Mouse (Mus musculus) stomach, embryonic 15.5 days (tissue): Measurements from ENCODE around the gene Hoxd10. TPM values are rescaled to one million over a fixed set of nuclear protein-coding genes. Genes with fewer than 3 reads are reported as not detected.
A peak's percentile ranks its signal among the peaks of the same experiment; 100 is the strongest.

Experiments used
- ATAC-seq: fragments of 200-750 bp; cut with Nextera tagmentation; 2 replicates; pipeline ENCODE4 v1.8.0; 2017; ENCODE audit warnings: low read depth, moderate number of reproducible peaks, moderate TSS enrichment; ENCODE audit not compliant: insufficient read depth, low FRiP score
- H3K27ac ChIP-seq: fragments of 300-500 bp; sonication (generic); 2 replicates; pipeline ENCODE4 v1.5.1; 2015; ENCODE audit warnings: mild to moderate bottlenecking, inconsistent platforms
- H3K27me3 ChIP-seq: fragments of 300-500 bp; sonication (generic); replicated peaks from 2 replicates; pipeline ENCODE4 v1.6.1; 2015; ENCODE audit warnings: inconsistent platforms
- H3K36me3 ChIP-seq: fragments of 300-500 bp; sonication (generic); 2 replicates; pipeline ENCODE4 v1.6.1; 2015; ENCODE audit warnings: inconsistent platforms
- H3K4me1 ChIP-seq: fragments of 300-500 bp; sonication (generic); 2 replicates; pipeline ENCODE4 v1.6.1; 2015; ENCODE audit warnings: inconsistent platforms
- H3K4me2 ChIP-seq: fragments of 300-500 bp; sonication (generic); 2 replicates; pipeline ENCODE4 v1.6.1; 2015; ENCODE audit warnings: mild to moderate bottlenecking, inconsistent platforms
- H3K4me3 ChIP-seq: fragments of 300-500 bp; sonication (generic); replicated peaks from 2 replicates; pipeline ENCODE4 v1.5.1; 2015; ENCODE audit warnings: inconsistent platforms
- H3K9ac ChIP-seq: fragments of 300-500 bp; sonication (generic); 2 replicates; pipeline ENCODE4 v1.6.1; 2015; ENCODE audit warnings: inconsistent platforms
- H3K9me3 ChIP-seq: fragments of 300-500 bp; sonication (generic); 2 replicates; pipeline ENCODE4 v1.6.1; 2016; ENCODE audit warnings: inconsistent platforms
- WGBS: fragments of 180-500 bp; shearing (Covaris S2); methylation state at CpG from one replicate; pipeline ENCODE4 v1.1.7; 2015; 5-methylcytosine and 5-hydroxymethylcytosine counted together
- polyA plus RNA-seq: library from polyadenylated mRNA; unstranded; fragments of >200 nt; fragmentation: Nextera tagmentation; extraction: Ambion mirVana; gene quantifications from 2 replicates; pipeline ENCODE4 v1.2.1, GENCODE M21; 2015

The Hoxd10 gene
- polyA plus RNA-seq, 1 experiment from 2014 or later: 2.4 TPM

GRCm38 (mm10) chr2:74695383-74695782, 3.7 kb downstream of the Hoxd10 start:
- no peaks in the 10 kb centered on the region for H3K36me3 ChIP-seq
- peaks cover 16% of the 10 kb centered on the region for H3K4me1 ChIP-seq
- no peak overlapping the region for H3K27ac ChIP-seq
- H3K27me3 ChIP-seq: peaks cover 98% of the 10 kb centered on the region
- ATAC-seq: no peak
- no peak overlapping the region for H3K9ac ChIP-seq
- H3K4me2 ChIP-seq: no peak overlapping the region
- no peaks in the 10 kb centered on the region for H3K9me3 ChIP-seq
- H3K4me3 ChIP-seq: no peak overlapping the region
- 26% methylated on average over 1 of the region's 1 CpGs for WGBS

- Histone ChIP-seq H3K4me3 (no peak overlapping the region), H3K27me3 (peaks cover 100% of the 10 kb centered on the region), H3K36me3 (no peaks in the 10 kb centered on the region), H3K4me1 (peaks cover 16% of the 10 kb centered on the region), H3K9me3 (no peaks in the 10 kb centered on the region), H3K9ac (no peak overlapping the region), H3K4me2 (no peak overlapping the region), H3K27ac (no peak overlapping the region)
- ATAC-seq: no peak
- 3% methylated on average over 7 of the region's 7 CpGs for WGBS
Measured at GRCm38 (mm10) chr2:74695813-74696430, 4.2 kb downstream of the Hoxd10 start.

DNA sequence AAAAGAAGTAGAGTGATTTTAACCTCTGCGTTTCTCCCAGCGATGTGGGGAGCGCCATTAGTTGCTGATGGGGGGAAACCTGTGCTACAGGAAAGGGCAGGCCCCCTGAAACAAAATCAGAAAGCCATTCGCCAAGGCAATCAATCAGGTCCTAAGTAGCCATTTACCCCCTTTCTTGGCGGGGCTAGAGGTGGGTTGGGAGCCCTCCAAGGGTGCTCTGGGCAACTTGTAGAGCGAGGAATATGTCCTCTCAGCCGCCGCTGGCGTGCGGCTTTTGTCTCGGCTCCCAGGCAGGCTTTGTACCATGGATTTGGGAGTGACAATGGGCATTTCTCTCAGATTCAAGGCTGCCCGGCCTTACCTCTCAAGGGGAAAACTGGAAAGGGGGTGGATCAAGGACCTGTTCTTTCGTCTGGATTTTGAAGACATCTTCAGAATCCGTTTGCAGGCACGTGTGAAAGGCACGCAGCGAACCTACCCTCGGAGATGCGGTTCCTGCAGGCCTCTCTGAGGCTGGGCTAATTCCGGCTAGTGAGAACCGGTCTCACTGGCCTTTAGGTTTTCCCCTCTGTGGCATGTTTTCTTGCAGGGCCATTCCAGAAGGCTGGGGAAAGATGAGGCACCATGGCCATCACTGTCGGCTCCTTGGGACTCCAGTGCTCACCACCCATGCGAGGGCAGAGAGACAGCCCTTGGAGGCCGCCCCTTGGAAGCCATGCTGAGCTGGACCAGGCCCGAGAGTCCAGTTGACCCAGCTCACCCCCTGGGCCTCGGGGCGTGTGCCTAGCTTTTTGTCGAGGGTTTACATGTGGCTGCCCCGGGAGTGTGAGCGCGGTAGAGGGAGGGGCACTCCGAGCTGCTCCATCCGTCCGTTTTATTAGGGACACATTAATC, 5.0 kb downstream of the Hoxd10 start:
- H3K9ac ChIP-seq: no peak overlapping the region
- H3K4me1 ChIP-seq: peaks cover 12% of the 10 kb centered on the region
- H3K4me3 ChIP-seq: no peak overlapping the region
- H3K9me3 ChIP-seq: no peaks in the 10 kb centered on the region
- H3K27ac ChIP-seq: no peak overlapping the region
- ATAC-seq: no peak
- H3K4me2 ChIP-seq: no peak overlapping the region
- H3K36me3 ChIP-seq: no peaks in the 10 kb centered on the region
- WGBS: 2% methylated on average over 34 of the region's 34 CpGs
- H3K27me3 ChIP-seq: peaks cover 97% of the 10 kb centered on the region

DNA sequence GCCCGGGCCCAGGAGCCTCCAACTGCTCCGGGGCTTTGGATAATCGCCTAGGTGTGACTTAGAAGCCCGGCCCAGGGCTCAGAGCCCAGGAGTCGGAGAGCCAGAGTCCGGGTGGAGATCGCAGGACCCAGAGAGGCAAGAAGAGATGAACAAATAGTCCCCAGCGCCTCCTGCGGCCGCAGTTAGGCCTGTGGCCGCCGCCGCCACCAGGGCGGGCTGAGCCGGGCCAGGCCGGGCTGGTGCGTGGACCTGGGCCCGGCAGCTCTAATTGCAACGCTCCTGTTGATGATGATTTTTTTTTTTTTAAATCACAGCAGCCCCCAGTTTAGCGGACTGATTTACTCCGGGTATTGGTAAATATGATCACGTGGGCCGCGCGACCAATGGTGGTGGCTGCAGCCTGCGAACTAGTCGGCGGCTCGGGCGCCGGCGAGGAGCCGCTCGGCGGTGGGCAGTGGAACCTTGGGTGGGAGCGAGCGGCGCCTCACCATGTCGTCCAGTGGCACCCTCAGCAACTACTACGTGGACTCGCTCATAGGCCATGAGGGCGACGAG, 5.9 kb downstream of the Hoxd10 start, which contains the start of gene Hoxd9:
Gene Hoxd9 (plus strand): TSS at position 161 of the 555 bp plus-strand sequence.
- no peak within 1 kb of the TSS for H3K27ac ChIP-seq
- H3K4me2 ChIP-seq: peak within 1 kb of the TSS; percentile 56
- H3K9ac ChIP-seq: no peak within 1 kb of the TSS
- peaks cover 12% of the 10 kb centered on the region for H3K4me1 ChIP-seq
- H3K4me3 ChIP-seq: peak within 1 kb of the TSS; percentile 34
- H3K36me3 ChIP-seq: no peaks in the 10 kb centered on the region
- 0 out of 2 replicates have a peak, but pooled peaks have one; percentile 14 for ATAC-seq
- H3K27me3 ChIP-seq: peaks cover 93% of the 10 kb centered on the region
- no peaks in the 10 kb centered on the region for H3K9me3 ChIP-seq
- 2% methylated on average over 43 of the region's 43 CpGs for WGBS

DNA sequence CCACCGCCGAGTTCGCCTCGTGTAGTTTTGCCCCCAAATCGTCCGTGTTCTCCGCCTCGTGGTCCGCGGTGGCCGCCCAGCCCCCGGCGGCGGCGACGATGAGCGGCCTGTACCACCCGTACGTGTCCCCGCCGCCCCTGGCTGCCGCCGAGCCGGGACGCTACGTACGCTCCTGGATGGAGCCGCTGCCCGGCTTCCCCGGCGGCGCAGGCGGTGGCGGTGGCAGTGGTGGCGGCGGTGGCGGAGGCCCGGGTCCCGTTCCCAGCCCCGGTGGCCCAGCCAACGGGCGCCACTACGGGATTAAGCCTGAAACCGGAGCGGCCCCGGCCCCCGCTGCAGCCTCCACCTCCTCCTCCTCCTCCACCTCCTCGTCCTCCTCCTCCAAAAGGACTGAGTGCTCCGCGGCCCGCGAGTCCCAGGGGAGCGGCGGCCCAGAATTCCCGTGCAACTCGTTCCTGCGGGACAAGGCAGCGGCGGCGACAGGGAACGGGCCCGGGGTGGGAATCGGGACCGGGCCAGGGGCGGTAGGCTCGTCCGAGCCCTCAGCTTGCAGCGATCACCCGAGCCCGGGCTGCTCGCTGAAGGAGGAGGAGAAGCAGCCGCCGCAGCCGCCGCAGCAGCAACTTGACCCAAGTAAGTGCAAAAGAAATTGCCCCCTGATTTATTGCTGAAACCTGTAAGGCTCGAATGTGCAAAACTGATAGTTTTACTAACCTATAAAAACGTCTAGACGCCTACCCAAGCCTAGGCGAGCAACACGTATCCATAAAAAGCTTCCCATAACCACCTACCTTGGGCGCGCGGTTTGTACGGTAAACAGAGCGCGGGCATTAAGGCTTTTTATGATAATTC, 6.7 kb downstream of the Hoxd10 start:
- H3K36me3 ChIP-seq: no peaks in the 10 kb centered on the region
- no peak for ATAC-seq
- 1% methylated on average over 70 of the region's 86 CpGs for WGBS
- peaks cover 93% of the 10 kb centered on the region for H3K27me3 ChIP-seq
- H3K27ac ChIP-seq: no peak overlapping the region
- H3K4me1 ChIP-seq: peaks cover 12% of the 10 kb centered on the region
- H3K4me3 ChIP-seq: peak overlapping the region; percentile 34
- H3K9me3 ChIP-seq: no peaks in the 10 kb centered on the region
- H3K9ac ChIP-seq: no peak overlapping the region
- peak overlapping the region; percentile 56 for H3K4me2 ChIP-seq

- Histone ChIP-seq H3K9me3 (no peaks in the 10 kb centered on the region), H3K27me3 (peaks cover 93% of the 10 kb centered on the region), H3K4me1 (peaks cover 12% of the 10 kb centered on the region), H3K4me3 (no peak overlapping the region), H3K9ac (no peak overlapping the region), H3K4me2 (no peak overlapping the region; the same call in 1 of the 2 replicates), H3K36me3 (no peaks in the 10 kb centered on the region), H3K27ac (no peak overlapping the region)
- no peak for ATAC-seq
- WGBS: 3% methylated on average over 17 of the region's 17 CpGs
Measured at GRCm38 (mm10) chr2:74699053-74699430, 7.3 kb downstream of the Hoxd10 start.

DNA sequence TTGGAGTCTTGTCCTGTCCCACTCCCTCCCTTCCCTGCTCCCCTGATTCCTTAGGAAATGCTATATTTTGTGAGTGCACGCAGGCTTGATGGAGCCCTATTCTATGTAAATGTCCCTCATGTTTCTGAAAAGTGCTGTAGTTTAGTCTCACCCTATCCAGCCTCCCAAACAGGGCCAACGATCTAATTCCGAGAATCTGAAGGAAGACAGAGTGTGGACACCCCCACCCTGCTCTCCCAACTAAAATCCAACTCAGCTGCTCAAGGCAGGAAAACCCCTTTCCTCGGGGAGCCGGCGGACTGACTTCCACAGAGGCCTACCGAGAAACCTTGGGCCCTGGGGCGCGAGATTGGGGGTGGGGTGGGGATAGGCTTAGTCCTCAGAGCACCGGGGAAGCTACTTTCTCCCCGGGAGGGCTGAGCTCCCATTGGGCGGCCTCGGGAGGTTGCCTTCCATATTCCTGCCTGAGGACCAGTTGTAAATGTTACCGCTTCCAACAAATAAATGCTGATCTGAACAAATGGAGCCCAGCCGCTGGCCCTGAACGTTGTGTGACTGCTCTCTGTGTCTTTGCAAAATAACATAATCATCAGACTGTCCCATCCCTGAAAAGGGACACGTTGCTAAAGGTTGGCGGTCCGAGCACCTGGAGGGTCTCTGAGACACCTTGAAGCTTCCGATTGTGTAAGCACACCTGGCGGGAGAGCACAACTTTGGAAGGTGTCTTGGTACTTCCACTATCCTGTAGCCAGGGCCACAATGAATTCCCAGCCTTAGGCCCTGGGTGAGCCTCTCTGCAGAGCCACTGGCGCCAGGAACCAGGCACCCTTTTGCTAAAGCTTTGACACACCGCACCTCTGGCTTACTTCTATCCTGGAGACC, 8.2 kb downstream of the Hoxd10 start:
- no peak overlapping the region for H3K4me2 ChIP-seq
- H3K4me3 ChIP-seq: no peak overlapping the region
- H3K27me3 ChIP-seq: peaks cover 93% of the 10 kb centered on the region
- no peak for ATAC-seq
- peaks cover 17% of the 10 kb centered on the region for H3K4me1 ChIP-seq
- no peak overlapping the region for H3K27ac ChIP-seq
- no peak overlapping the region for H3K9ac ChIP-seq
- no peaks in the 10 kb centered on the region for H3K9me3 ChIP-seq
- 9% methylated on average over 23 of the region's 23 CpGs for WGBS
- H3K36me3 ChIP-seq: no peaks in the 10 kb centered on the region

GRCm38 (mm10) chr2:74700546-74701112, 8.9 kb downstream of the Hoxd10 start:
- Histone ChIP-seq H3K4me1 (peaks cover 24% of the 10 kb centered on the region), H3K27ac (no peak overlapping the region), H3K27me3 (peaks cover 93% of the 10 kb centered on the region), H3K4me2 (no peak overlapping the region), H3K4me3 (no peak overlapping the region), H3K9me3 (no peaks in the 10 kb centered on the region), H3K9ac (no peak overlapping the region), H3K36me3 (no peaks in the 10 kb centered on the region)
- ATAC-seq: no peak
- 8% methylated on average over 21 of the region's 22 CpGs for WGBS

DNA sequence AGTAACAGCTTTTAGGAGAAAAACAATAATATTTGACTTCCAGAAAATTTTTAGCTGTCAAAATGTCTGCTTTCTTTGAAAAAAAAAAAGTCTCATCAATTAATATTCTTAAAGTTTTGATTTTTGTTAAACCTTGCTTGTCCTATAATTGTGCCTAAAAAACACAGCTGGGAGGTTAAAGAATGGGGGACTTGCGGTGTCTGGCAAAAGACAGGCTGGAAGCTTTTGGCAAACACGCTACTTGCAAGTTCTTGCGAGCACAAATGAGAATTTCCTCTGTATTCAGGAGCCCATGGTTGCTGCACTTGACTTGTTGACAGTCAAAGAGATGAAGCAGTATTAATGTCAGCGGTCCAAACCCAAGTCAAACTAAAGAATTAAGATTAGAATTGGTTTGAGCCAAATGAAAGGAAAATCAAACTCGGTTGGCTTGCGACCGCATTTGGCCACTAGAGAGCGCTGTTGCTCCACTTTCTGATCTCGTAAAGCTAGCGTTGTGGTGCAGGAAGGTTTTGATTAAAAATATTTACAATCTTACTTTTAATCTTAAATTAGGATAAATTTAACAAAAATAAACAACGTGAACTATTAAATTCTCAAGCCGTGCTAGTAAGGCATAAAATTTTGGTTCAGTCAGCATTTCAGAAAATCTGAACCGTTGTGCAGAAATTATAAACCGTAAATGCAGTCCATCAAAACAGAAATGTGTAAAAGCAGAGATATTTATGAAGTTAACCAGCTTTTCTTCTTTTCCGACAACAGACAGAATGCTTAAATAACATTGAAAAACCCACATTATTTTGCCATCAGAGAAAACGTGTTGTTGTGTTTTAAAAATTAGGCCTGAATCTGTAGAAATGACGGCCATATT, 10.5 kb downstream of the Hoxd10 start:
- Histone ChIP-seq H3K9me3 (no peaks in the 10 kb centered on the region), H3K9ac (no peak overlapping the region), H3K36me3 (no peaks in the 10 kb centered on the region), H3K27me3 (peaks cover 91% of the 10 kb centered on the region), H3K4me1 (peaks cover 25% of the 10 kb centered on the region), H3K27ac (no peak overlapping the region), H3K4me2 (no peak overlapping the region), H3K4me3 (no peak overlapping the region)
- no peak for ATAC-seq
- 14% methylated on average over 17 of the region's 17 CpGs for WGBS

- ATAC-seq: no peak
- Histone ChIP-seq H3K9me3 (no peaks in the 10 kb centered on the region), H3K36me3 (no peaks in the 10 kb centered on the region), H3K4me2 (no peak overlapping the region), H3K27me3 (peaks cover 91% of the 10 kb centered on the region), H3K27ac (no peak overlapping the region), H3K4me1 (peaks cover 21% of the 10 kb centered on the region), H3K4me3 (no peak overlapping the region), H3K9ac (no peak overlapping the region)
- 28% methylated on average over 6 of the region's 6 CpGs for WGBS
Measured at GRCm38 (mm10) chr2:74702820-74703219, 11.1 kb downstream of the Hoxd10 start.
